Mouse (Mus musculus): Measurements from ENCODE around the gene Sf3b1. TPM values are rescaled to one million over a fixed set of nuclear protein-coding genes. Genes with fewer than 3 reads are reported as not detected.
A peak's percentile ranks its signal among the peaks of the same experiment; 100 is the strongest.

Gene Sf3b1
- polyA plus RNA-seq, 1 experiment, result 5.0 TPM

GRCm38 (mm10) chr1:54985831-54986230, 41.5 kb downstream of the Sf3b1 start:
- Histone ChIP-seq H3K36me3 (replicated peaks; ENCODE audit: low read length) (peaks cover 80% of the 10 kb centered on the region), H3K4me3 (replicated peaks) (no peak overlapping the region), H3K9me3 (no peaks in the 10 kb centered on the region), H3K27me3 (replicated peaks) (no peaks in the 10 kb centered on the region), H3K4me1 (peaks cover 23% of the 10 kb centered on the region)
- TF ChIP-seq GATA1 (IDR thresholded peaks at IDR 0.05; ENCODE audit: borderline replicate concordance, low read length) (no peak), FLI1 (IDR thresholded peaks at IDR 0.05; ENCODE audit: low read length) (no peak)

GRCm38 (mm10) chr1:54984154-54984553, 43.1 kb downstream of the Sf3b1 start:
- Histone ChIP-seq H3K9me3 (no peaks in the 10 kb centered on the region), H3K4me3 (replicated peaks) (no peak overlapping the region), H3K27me3 (replicated peaks) (no peaks in the 10 kb centered on the region), H3K36me3 (replicated peaks; ENCODE audit: low read length) (peaks cover 63% of the 10 kb centered on the region), H3K4me1 (peaks cover 21% of the 10 kb centered on the region)
- TF ChIP-seq FLI1 (IDR thresholded peaks at IDR 0.05; ENCODE audit: low read length) (no peak), GATA1 (IDR thresholded peaks at IDR 0.05; ENCODE audit: borderline replicate concordance, low read length) (no peak)

- H3K9me3 ChIP-seq, result no peaks in the 10 kb centered on the region
- no peaks in the 10 kb centered on the region for H3K27me3 ChIP-seq (replicated peaks)
- peaks cover 57% of the 10 kb centered on the region for H3K36me3 ChIP-seq (replicated peaks; ENCODE audit: low read length)
- no peak for TF ChIP-seq GATA1 (IDR thresholded peaks at IDR 0.05; ENCODE audit: borderline replicate concordance, low read length)
- no peak for TF ChIP-seq FLI1 (IDR thresholded peaks at IDR 0.05; ENCODE audit: low read length)
- H3K4me3 ChIP-seq (replicated peaks), result no peak overlapping the region
- peaks cover 21% of the 10 kb centered on the region for H3K4me1 ChIP-seq
These were observed 43.9 kb downstream of the Sf3b1 start for GRCm38 (mm10) chr1:54983339-54983738.

- TF ChIP-seq GATA1 (IDR thresholded peaks at IDR 0.05; ENCODE audit: borderline replicate concordance, low read length) (no peak), FLI1 (IDR thresholded peaks at IDR 0.05; ENCODE audit: low read length) (no peak)
- peaks cover 50% of the 10 kb centered on the region for H3K36me3 ChIP-seq (replicated peaks; ENCODE audit: low read length)
- no peaks in the 10 kb centered on the region for H3K27me3 ChIP-seq (replicated peaks)
- peaks cover 21% of the 10 kb centered on the region for H3K4me1 ChIP-seq
- no peak overlapping the region for H3K4me3 ChIP-seq (replicated peaks)
- H3K9me3 ChIP-seq, result no peaks in the 10 kb centered on the region
These were observed 44.6 kb downstream of the Sf3b1 start for GRCm38 (mm10) chr1:54982636-54983035.

- H3K4me1 ChIP-seq, result peaks cover 17% of the 10 kb centered on the region
- peaks cover 8% of the 10 kb centered on the region for H3K9me3 ChIP-seq
- no peak for TF ChIP-seq GATA1 (IDR thresholded peaks at IDR 0.05; ENCODE audit: borderline replicate concordance, low read length)
- no peak for TF ChIP-seq FLI1 (IDR thresholded peaks at IDR 0.05; ENCODE audit: low read length)
- no peaks in the 10 kb centered on the region for H3K27me3 ChIP-seq (replicated peaks)
- no peak overlapping the region for H3K4me3 ChIP-seq (replicated peaks)
- peaks cover 19% of the 10 kb centered on the region for H3K36me3 ChIP-seq (replicated peaks; ENCODE audit: low read length)
These were observed 47.9 kb downstream of the Sf3b1 start for GRCm38 (mm10) chr1:54979226-54979984.

GRCm38 (mm10) chr1:54971687-54972404, 55.4 kb downstream of the Sf3b1 start:
- Histone ChIP-seq H3K4me3 (replicated peaks) (no peak overlapping the region), H3K36me3 (replicated peaks; ENCODE audit: low read length) (no peaks in the 10 kb centered on the region), H3K27me3 (replicated peaks) (no peaks in the 10 kb centered on the region), H3K4me1 (peaks cover 2% of the 10 kb centered on the region), H3K9me3 (peaks cover 28% of the 10 kb centered on the region)
- no peak for TF ChIP-seq GATA1 (IDR thresholded peaks at IDR 0.05; ENCODE audit: borderline replicate concordance, low read length)
- no peak for TF ChIP-seq FLI1 (IDR thresholded peaks at IDR 0.05; ENCODE audit: low read length)

GRCm38 (mm10) chr1:54966858-54967257, 60.4 kb downstream of the Sf3b1 start:
- Histone ChIP-seq H3K4me3 (replicated peaks) (peak overlapping the region; percentile 33), H3K4me1 (peaks cover 4% of the 10 kb centered on the region), H3K9me3 (peaks cover 14% of the 10 kb centered on the region), H3K27me3 (replicated peaks) (no peaks in the 10 kb centered on the region), H3K36me3 (replicated peaks; ENCODE audit: low read length) (no peaks in the 10 kb centered on the region)
- no peak for TF ChIP-seq GATA1 (IDR thresholded peaks at IDR 0.05; ENCODE audit: borderline replicate concordance, low read length)
- TF ChIP-seq FLI1 (IDR thresholded peaks at IDR 0.05; ENCODE audit: low read length), result no peak

GRCm38 (mm10) chr1:54965159-54965995, 61.9 kb downstream of the Sf3b1 start:
- no peaks in the 10 kb centered on the region for H3K27me3 ChIP-seq (replicated peaks)
- H3K9me3 ChIP-seq, result peaks cover 14% of the 10 kb centered on the region
- TF ChIP-seq GATA1 (IDR thresholded peaks at IDR 0.05; ENCODE audit: borderline replicate concordance, low read length) (no peak), FLI1 (IDR thresholded peaks at IDR 0.05; ENCODE audit: low read length) (no peak)
- H3K36me3 ChIP-seq (replicated peaks; ENCODE audit: low read length), result no peaks in the 10 kb centered on the region
- peaks cover 4% of the 10 kb centered on the region for H3K4me1 ChIP-seq
- H3K4me3 ChIP-seq (replicated peaks), result no peak overlapping the region

- Histone ChIP-seq H3K4me1 (peaks cover 1% of the 10 kb centered on the region), H3K36me3 (replicated peaks; ENCODE audit: low read length) (no peaks in the 10 kb centered on the region), H3K4me3 (replicated peaks) (no peak overlapping the region), H3K27me3 (replicated peaks) (no peaks in the 10 kb centered on the region), H3K9me3 (no peaks in the 10 kb centered on the region)
- TF ChIP-seq GATA1 (IDR thresholded peaks at IDR 0.05; ENCODE audit: borderline replicate concordance, low read length) (no peak), FLI1 (IDR thresholded peaks at IDR 0.05; ENCODE audit: low read length) (no peak)
These were observed 65.6 kb downstream of the Sf3b1 start for GRCm38 (mm10) chr1:54961724-54962123.
